Mouse (Mus musculus): ENCODE results near the gene Zfp64. TPM values are rescaled to one million over a fixed set of nuclear protein-coding genes. Genes with fewer than 3 reads are reported as not detected.
A peak's percentile ranks its signal among the peaks of the same experiment; 100 is the strongest.

The Zfp64 gene
- total and polyA plus RNA-seq, 3 experiments = 20.0 to 37.0 (median 25.1) TPM

DNA sequence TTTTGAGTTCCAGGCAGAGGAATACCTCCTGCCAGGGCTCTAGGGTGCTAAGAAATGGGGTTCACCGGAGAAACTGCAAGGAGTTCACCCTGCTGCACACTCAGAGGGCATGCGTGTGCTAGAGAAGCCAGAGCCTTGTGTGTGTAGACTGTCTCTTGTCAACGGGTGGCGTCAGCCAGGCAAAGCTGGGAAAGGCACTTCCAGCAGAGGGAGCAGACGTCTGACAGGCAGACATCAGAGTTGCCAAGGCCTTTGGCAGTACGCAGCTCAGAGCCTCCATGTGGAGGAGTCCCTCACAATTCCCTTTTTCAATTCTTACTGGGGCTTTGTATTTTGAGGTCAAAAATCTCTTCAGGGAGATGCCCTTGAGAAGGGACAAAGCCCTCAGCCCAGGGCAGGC is 6.9 kb downstream of the Zfp64 start:
- H3K4me3 ChIP-seq (replicated peaks in 1 of 3; ENCODE audit: low read depth in 2 of 3, low read length in 2 of 3, poor library complexity in 1 of 3) = no peak overlapping the region
- H3K36me3 ChIP-seq (replicated peaks in 1 of 2; ENCODE audit: control insufficient read depth in 1 of 2, insufficient read depth in 1 of 2, low read length in 1 of 2) = peaks cover 66 to 88% of the 10 kb centered on the region in 2 experiments
- dilution Hi-C loops (cut with MboI; ENCODE audit: extremely low pct_ligation_motif_present, extremely low pct_unique_long_range_greater_than_20kb, low sequenced_read_pairs) (no loop called here), in situ Hi-C loops (cut with MboI; ENCODE audit: low pct_ligation_motif_present, low pct_unique_long_range_greater_than_20kb, low sequenced_read_pairs) (no loop called here)
- no peak overlapping the region for H3K27ac ChIP-seq (ENCODE audit: insufficient read depth, low read depth)
- DNase-seq (ENCODE audit: extremely low read depth) = no peak
- peaks cover 3 to 15% of the 10 kb centered on the region in 2 experiments; a peak in 2 of 4 replicates for H3K4me1 ChIP-seq (ENCODE audit: control insufficient read depth in 1 of 2, insufficient read depth in 2 of 2)
- H3K4me2 ChIP-seq (ENCODE audit: insufficient read depth, low read depth, poor library complexity, severe bottlenecking) = no peak overlapping the region
- no peaks in the 10 kb centered on the region for H3K9me3 ChIP-seq (replicated peaks; ENCODE audit: low read length)
- TF ChIP-seq BHLHE40 (IDR thresholded peaks at IDR 0.05; ENCODE audit: low read depth, low read length) (no peak), IRF4 (IDR thresholded peaks at IDR 0.05; ENCODE audit: low read depth, low read length) (no peak), E2F4 (IDR thresholded peaks at IDR 0.05; ENCODE audit: insufficient replicate concordance, low read depth, low read length) (no peak), POLR2A (IDR thresholded peaks at IDR 0.05; ENCODE audit: low read depth, low read length) (no peak), GABPA (IDR thresholded peaks at IDR 0.05; ENCODE audit: insufficient replicate concordance, low read depth, low read length) (no peak), USF1 (IDR thresholded peaks at IDR 0.05; ENCODE audit: low read depth, low read length) (no peak), CTCF (conservative IDR thresholded peaks at IDR 0.05 in 1 of 2, IDR thresholded peaks at IDR 0.05 in 1 of 2; ENCODE audit: low read depth in 2 of 2, low read length in 2 of 2) (no peak), RAD21 (IDR thresholded peaks at IDR 0.05; ENCODE audit: low read depth, low read length) (no peak), MAZ (IDR thresholded peaks at IDR 0.05; ENCODE audit: low read depth, low read length) (no peak), USF2 (conservative IDR thresholded peaks at IDR 0.05; ENCODE audit: low read depth, low read length) (no peak), JUN (IDR thresholded peaks at IDR 0.05; ENCODE audit: insufficient read depth, low read depth, low read length) (no peak), UBTF (IDR thresholded peaks at IDR 0.05; ENCODE audit: low read depth, low read length) (no peak), POLR2AphosphoS2 (IDR thresholded peaks at IDR 0.05; ENCODE audit: low read depth, low read length) (no peak), TBP (conservative IDR thresholded peaks at IDR 0.05; ENCODE audit: low read depth, low read length) (no peak), JUND (conservative IDR thresholded peaks at IDR 0.05; ENCODE audit: low read depth, low read length) (no peak)
- no peak overlapping the region for H3K9ac ChIP-seq (ENCODE audit: insufficient read depth, low read depth)
- no peaks in the 10 kb centered on the region for H3K27me3 ChIP-seq (replicated peaks)
- peaks cover 15% of the 10 kb centered on the region for H3K79me2 ChIP-seq (replicated peaks; ENCODE audit: control insufficient read depth, extremely low read depth, insufficient read depth, poor library complexity, severe bottlenecking)

DNA sequence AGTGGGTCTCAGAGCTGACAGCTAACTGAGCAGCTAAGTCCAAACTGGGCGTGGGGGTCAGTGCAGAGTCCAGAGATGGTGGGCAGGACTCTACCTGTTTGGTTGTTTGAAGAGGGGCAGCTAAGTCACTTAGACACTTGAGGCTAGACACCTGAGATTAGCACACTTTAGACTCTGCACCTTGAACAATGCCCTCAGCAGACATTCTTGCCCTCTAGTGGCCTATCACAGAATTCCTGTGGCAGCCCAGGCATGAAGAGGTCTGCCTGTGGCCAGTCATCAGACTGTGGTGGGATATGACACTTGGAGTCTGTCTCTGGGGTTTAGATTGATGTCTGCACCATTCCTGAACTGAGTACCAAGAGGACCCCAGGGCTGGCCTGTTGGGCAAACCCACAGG is 7.7 kb downstream of the Zfp64 start:
- Histone ChIP-seq H3K27ac (ENCODE audit: insufficient read depth, low read depth) (no peak overlapping the region), H3K9ac (ENCODE audit: insufficient read depth, low read depth) (no peak overlapping the region), H3K4me3 (replicated peaks in 1 of 3; ENCODE audit: low read depth in 2 of 3, low read length in 2 of 3, poor library complexity in 1 of 3) (no peak overlapping the region), H3K4me1 (ENCODE audit: control insufficient read depth in 1 of 2, insufficient read depth in 2 of 2) (peaks cover 3 to 11% of the 10 kb centered on the region in 2 experiments; a peak in 2 of 4 replicates), H3K9me3 (replicated peaks; ENCODE audit: low read length) (no peaks in the 10 kb centered on the region), H3K27me3 (replicated peaks) (no peaks in the 10 kb centered on the region), H3K79me2 (replicated peaks; ENCODE audit: control insufficient read depth, extremely low read depth, insufficient read depth, poor library complexity, severe bottlenecking) (peaks cover 8% of the 10 kb centered on the region), H3K4me2 (ENCODE audit: insufficient read depth, low read depth, poor library complexity, severe bottlenecking) (no peak overlapping the region), H3K36me3 (replicated peaks in 1 of 2; ENCODE audit: control insufficient read depth in 1 of 2, insufficient read depth in 1 of 2, low read length in 1 of 2) (peaks cover 66 to 94% of the 10 kb centered on the region in 2 experiments)
- DNase-seq (ENCODE audit: extremely low read depth) = peak; percentile 13
- TF ChIP-seq POLR2A (IDR thresholded peaks at IDR 0.05; ENCODE audit: low read depth, low read length) = no peak
- no peak for TF ChIP-seq BHLHE40 (IDR thresholded peaks at IDR 0.05; ENCODE audit: low read depth, low read length)
- TF ChIP-seq CTCF (conservative IDR thresholded peaks at IDR 0.05 in 1 of 2, IDR thresholded peaks at IDR 0.05 in 1 of 2; ENCODE audit: low read depth in 2 of 2, low read length in 2 of 2) = peak in 1 of 2 experiments; percentile 24; a peak in 3 of 4 replicates
- TF ChIP-seq HCFC1 (IDR thresholded peaks at IDR 0.05; ENCODE audit: low read depth, low read length) = no peak
- dilution Hi-C loops (cut with MboI; ENCODE audit: extremely low pct_ligation_motif_present, extremely low pct_unique_long_range_greater_than_20kb, low sequenced_read_pairs) (no loop called here), in situ Hi-C loops (cut with MboI; ENCODE audit: low pct_ligation_motif_present, low pct_unique_long_range_greater_than_20kb, low sequenced_read_pairs) (no loop called here)

All from CH12.LX (cell line).